Mouse (Mus musculus) neural tube, embryonic 11.5 days (tissue): ENCODE results near the gene Lamb3. TPM values are rescaled to one million over a fixed set of nuclear protein-coding genes. Genes with fewer than 3 reads are reported as not detected.

Source experiments
- ATAC-seq: fragments of 200-750 bp; cut with Nextera tagmentation; 2 replicates; pipeline ENCODE4 v1.8.0; 2017; ENCODE audit warnings: moderate number of reproducible peaks, mild to moderate bottlenecking, moderate TSS enrichment, moderate library complexity; ENCODE audit not compliant: insufficient read depth, low FRiP score, low TSS enrichment
- DNase-seq: peaks from one replicate; pipeline ENCODE4 v3.0.0-alpha.2; 2015; ENCODE audit warnings: low spot score
- H3K27ac ChIP-seq: fragments of 300-500 bp; sonication (generic); 2 replicates; pipeline ENCODE4 v1.5.1; 2014; ENCODE audit warnings: low read depth, mild to moderate bottlenecking, low read length
- H3K27me3 ChIP-seq: fragments of 300-500 bp; sonication (generic); 2 replicates; pipeline ENCODE4 v1.6.1; 2014; ENCODE audit warnings: mild to moderate bottlenecking, low read length, mixed read lengths; ENCODE audit not compliant: control insufficient read depth, insufficient read depth
- H3K36me3 ChIP-seq: fragments of 300-500 bp; sonication (generic); 2 replicates; pipeline ENCODE4 v1.6.1; 2014; ENCODE audit warnings: mild to moderate bottlenecking, low read length, moderate library complexity, mixed read lengths; ENCODE audit not compliant: control insufficient read depth, insufficient read depth
- H3K4me1 ChIP-seq: fragments of 300-500 bp; sonication (generic); 2 replicates; pipeline ENCODE4 v1.6.1; 2014; ENCODE audit warnings: low read length, mixed read lengths; ENCODE audit not compliant: control insufficient read depth, insufficient read depth
- H3K4me2 ChIP-seq: fragments of 300-500 bp; sonication (generic); 2 replicates; pipeline ENCODE4 v1.6.1; 2014; ENCODE audit warnings: low read depth, mild to moderate bottlenecking, moderate library complexity
- H3K4me3 ChIP-seq: fragments of 300-500 bp; sonication (generic); 2 replicates; pipeline ENCODE4 v1.5.1; 2014; ENCODE audit warnings: low read depth, low read length
- H3K9ac ChIP-seq: fragments of 300-500 bp; sonication (generic); 2 replicates; pipeline ENCODE4 v1.6.1; 2014; ENCODE audit warnings: mild to moderate bottlenecking, low read length
- H3K9me3 ChIP-seq: fragments of 300-500 bp; sonication (generic); 2 replicates; pipeline ENCODE4 v1.6.1; 2016; ENCODE audit warnings: low read length; ENCODE audit not compliant: control insufficient read depth
- WGBS: fragments of 180-500 bp; shearing (Covaris S2); extraction: QIAGEN DNeasy Blood & Tissue Kit; methylation state at CpG from one replicate; pipeline ENCODE4 v1.1.7; 2014; 5-methylcytosine and 5-hydroxymethylcytosine counted together
- polyA plus RNA-seq: library from polyadenylated mRNA; unstranded; fragments of >200 nt; fragmentation: Nextera tagmentation; extraction: Ambion mirVana; gene quantifications from 2 replicates; pipeline ENCODE4 v1.2.1, GENCODE M21; 2014

Lamb3 gene
- polyA plus RNA-seq, 1 experiment from 2014 or later: 0.62 TPM

GRCm38 (mm10) chr1:193195169-193195810, 12.2 kb upstream of the Lamb3 start:
- Histone ChIP-seq H3K4me3 (no peak overlapping the region), H3K4me2 (no peak overlapping the region), H3K27me3 (no peaks in the 10 kb centered on the region), H3K36me3 (no peaks in the 10 kb centered on the region), H3K9me3 (no peaks in the 10 kb centered on the region), H3K4me1 (no peaks in the 10 kb centered on the region), H3K9ac (no peak overlapping the region), H3K27ac (no peak overlapping the region)
- WGBS: 65% methylated on average over 3 of the region's 3 CpGs
- DNase-seq (no peak), ATAC-seq (no peak)

- no peak for DNase-seq
- Histone ChIP-seq H3K4me3 (no peak overlapping the region), H3K4me2 (no peak overlapping the region), H3K9ac (no peak overlapping the region), H3K27me3 (no peaks in the 10 kb centered on the region), H3K27ac (no peak overlapping the region), H3K4me1 (no peaks in the 10 kb centered on the region), H3K36me3 (no peaks in the 10 kb centered on the region), H3K9me3 (no peaks in the 10 kb centered on the region)
- no peak for ATAC-seq
- 91% methylated on average over 18 of the region's 18 CpGs for WGBS
These were observed 9.8 kb upstream of the Lamb3 start for GRCm38 (mm10) chr1:193197494-193198205.

- no peak for ATAC-seq
- H3K4me2 ChIP-seq: no peak overlapping the region
- H3K9me3 ChIP-seq: no peaks in the 10 kb centered on the region
- no peak overlapping the region for H3K4me3 ChIP-seq
- H3K4me1 ChIP-seq: no peaks in the 10 kb centered on the region
- H3K27ac ChIP-seq: no peak overlapping the region
- 91% methylated on average over 2 of the region's 2 CpGs for WGBS
- H3K36me3 ChIP-seq: no peaks in the 10 kb centered on the region
- no peaks in the 10 kb centered on the region for H3K27me3 ChIP-seq
- no peak overlapping the region for H3K9ac ChIP-seq
- no peak for DNase-seq
These were observed 9.2 kb upstream of the Lamb3 start for GRCm38 (mm10) chr1:193198312-193198711.

GRCm38 (mm10) chr1:193200640-193201382, 6.7 kb upstream of the Lamb3 start:
- 89% methylated on average over 8 of the region's 8 CpGs for WGBS
- ATAC-seq: no peak

GRCm38 (mm10) chr1:193201383-193201778, 6.1 kb upstream of the Lamb3 start, which contains the start of gene Traf3ip3:
TSS of gene Traf3ip3 (minus strand) at chr1:193201703.
- ATAC-seq: no peak
- Histone ChIP-seq H3K9ac (no peak within 1 kb of the TSS), H3K27me3 (no peaks in the 10 kb centered on the region), H3K9me3 (no peaks in the 10 kb centered on the region), H3K4me1 (no peaks in the 10 kb centered on the region), H3K4me2 (no peak within 1 kb of the TSS), H3K4me3 (no peak within 1 kb of the TSS), H3K36me3 (no peaks in the 10 kb centered on the region), H3K27ac (no peak within 1 kb of the TSS; the same call in 1 of the 2 replicates)
- no peak for DNase-seq
- WGBS: 67% methylated on average over 5 of the region's 5 CpGs

More at GRCm38 (mm10) chr1:193200640-193201382, 6.7 kb upstream of the Lamb3 start:
- DNase-seq: no peak
- Histone ChIP-seq H3K27me3 (no peaks in the 10 kb centered on the region), H3K4me3 (no peak overlapping the region), H3K36me3 (no peaks in the 10 kb centered on the region), H3K4me1 (no peaks in the 10 kb centered on the region), H3K9ac (no peak overlapping the region), H3K9me3 (no peaks in the 10 kb centered on the region), H3K4me2 (no peak overlapping the region), H3K27ac (no peak overlapping the region)

- DNase-seq (no peak), ATAC-seq (no peak)
- Histone ChIP-seq H3K4me1 (no peaks in the 10 kb centered on the region), H3K4me2 (no peak overlapping the region), H3K9ac (no peak overlapping the region), H3K36me3 (no peaks in the 10 kb centered on the region), H3K27me3 (no peaks in the 10 kb centered on the region), H3K9me3 (no peaks in the 10 kb centered on the region), H3K4me3 (no peak overlapping the region), H3K27ac (no peak overlapping the region)
- WGBS: 84% methylated on average over 2 of the region's 2 CpGs
These were observed 3.7 kb upstream of the Lamb3 start for GRCm38 (mm10) chr1:193203821-193204220.

GRCm38 (mm10) chr1:193205431-193205830, 2.1 kb upstream of the Lamb3 start:
- Histone ChIP-seq H3K36me3 (no peaks in the 10 kb centered on the region), H3K4me1 (no peaks in the 10 kb centered on the region), H3K27me3 (no peaks in the 10 kb centered on the region), H3K9ac (no peak overlapping the region), H3K9me3 (no peaks in the 10 kb centered on the region), H3K4me3 (no peak overlapping the region), H3K27ac (no peak overlapping the region), H3K4me2 (no peak overlapping the region)
- WGBS: 97% methylated on average over 2 of the region's 2 CpGs
- DNase-seq (no peak), ATAC-seq (no peak)

GRCm38 (mm10) chr1:193208178-193208577, 679 bp downstream of the Lamb3 start:
- DNase-seq: peak; percentile 36

More at GRCm38 (mm10) chr1:193208178-193208577, 679 bp downstream of the Lamb3 start:
- ATAC-seq: no peak
- Histone ChIP-seq H3K27me3 (no peaks in the 10 kb centered on the region), H3K9me3 (no peaks in the 10 kb centered on the region), H3K27ac (no peak overlapping the region), H3K36me3 (no peaks in the 10 kb centered on the region), H3K4me3 (no peak overlapping the region), H3K4me1 (no peaks in the 10 kb centered on the region), H3K9ac (no peak overlapping the region), H3K4me2 (no peak overlapping the region)
- WGBS: 35% methylated on average over 2 of the region's 2 CpGs
